Mouse (Mus musculus) olfactory bulb, adult 2 months (tissue): Measurements from ENCODE around the gene Rps16.

Experiments
- CTCF ChIP-seq: fragments of 200-500 bp; IDR thresholded peaks from 2 replicates; pipeline ENCODE4 v1.5.1; 2012; ENCODE audit warnings: low read depth, mild to moderate bottlenecking, low read length, moderate library complexity; ENCODE audit not compliant: insufficient read depth
- POLR2A ChIP-seq: fragments of 200-500 bp; IDR thresholded peaks from 2 replicates; pipeline ENCODE4 v1.6.1; 2012; ENCODE audit warnings: mild to moderate bottlenecking, low read depth, low read length, moderate library complexity; ENCODE audit not compliant: insufficient read depth

GRCm38 (mm10) chr7:28362441-28363060 lies 12.1 kb downstream of the Rps16 start:
- no peak for TF ChIP-seq CTCF
- TF ChIP-seq POLR2A, result no peak
